Mouse (Mus musculus) pancreas, adult 10 weeks (tissue): ENCODE measurements around the gene Cd37. TPM values are rescaled to one million over a fixed set of nuclear protein-coding genes. Genes with fewer than 3 reads are reported as not detected.

Source experiments
- polyA plus RNA-seq: library from polyadenylated mRNA; stranded (reverse); fragments of 350-450 nt; fragmentation: Illumina TruSeq; extraction: RNeasy Lipid Tissue Mini Kit (QIAGEN cat#74804); gene quantifications from one replicate; pipeline ENCODE4 v1.2.3, GENCODE M21; 2015; ENCODE audit warnings: low read depth, low replicate concordance; ENCODE audit not compliant: insufficient read depth

The Cd37 gene
- 2.7 TPM for polyA plus RNA-seq

DNA sequence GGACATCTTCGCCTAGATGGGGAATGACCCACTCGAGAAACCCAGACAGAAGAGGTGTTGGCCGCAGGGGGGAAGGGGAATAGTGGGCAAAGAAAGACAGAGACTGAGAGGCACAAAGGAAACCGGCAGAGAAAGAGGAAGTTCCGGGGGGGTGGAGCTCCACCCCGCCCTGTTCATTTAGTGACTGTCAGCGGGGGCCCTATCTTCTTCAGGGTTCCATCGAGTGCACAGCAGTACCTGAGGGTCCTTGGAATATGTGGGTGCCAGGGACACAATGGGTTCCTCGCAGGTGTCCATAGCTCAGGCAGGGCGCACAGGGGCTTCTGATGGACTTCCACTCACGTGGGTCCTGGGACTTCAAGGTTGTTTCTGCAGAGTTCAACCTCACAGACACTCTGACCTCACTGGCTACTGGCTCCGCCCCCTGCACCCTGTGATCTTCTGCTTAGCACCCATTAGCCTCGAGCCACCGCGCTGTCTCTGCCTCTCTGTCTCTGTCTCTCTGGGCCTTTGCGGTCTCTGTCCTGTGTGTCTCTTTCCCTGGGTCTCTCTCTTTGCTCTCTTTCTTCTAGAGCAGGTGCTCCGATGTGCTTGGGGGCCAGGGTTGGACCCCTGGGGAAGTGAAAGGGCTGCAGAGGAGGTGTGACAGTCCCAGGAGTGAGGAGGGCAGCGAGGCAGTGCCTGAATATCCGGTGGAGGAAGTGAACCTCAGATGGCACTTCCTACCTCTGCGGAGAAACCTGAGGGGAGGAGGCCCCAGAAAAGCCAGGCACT is at the start of gene Cd37:
Gene Cd37 (minus strand): TSS at position 393 of the 774 bp plus-strand sequence.

DNA sequence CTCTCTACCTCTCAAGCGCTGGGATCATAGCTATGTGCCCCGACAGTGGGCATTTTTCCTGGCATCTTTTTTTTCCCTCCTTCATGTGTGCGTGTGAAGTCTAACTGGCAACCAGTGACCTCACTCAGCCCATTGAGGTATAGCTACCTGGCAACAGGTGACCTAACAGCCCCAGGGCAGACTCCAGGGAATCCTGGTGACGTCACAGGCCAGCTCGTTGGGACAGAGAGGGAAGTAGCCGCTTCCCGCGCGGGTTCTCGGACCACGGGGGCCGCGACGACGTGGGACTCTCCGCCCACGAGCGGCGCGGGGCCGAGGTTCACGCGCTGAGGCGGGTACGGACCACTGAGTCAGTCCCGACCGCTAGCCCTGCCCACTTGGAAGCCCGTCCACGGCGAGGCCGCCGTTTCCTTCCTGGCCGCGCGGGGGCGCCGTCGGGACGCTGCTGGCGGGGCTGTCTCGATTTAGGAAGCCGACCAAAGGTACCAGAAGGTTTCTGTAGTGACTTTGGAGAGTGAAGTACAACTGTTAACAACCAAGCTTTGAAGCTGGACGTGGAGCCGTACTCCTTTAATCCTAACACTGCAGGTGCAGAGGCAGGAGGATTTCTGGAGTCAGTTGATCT is 38.3 kb upstream of the Cd37 start, which contains the start of gene Slc6a21:
Gene Slc6a21 (plus strand): TSS at position 378 of the 625 bp plus-strand sequence.

DNA sequence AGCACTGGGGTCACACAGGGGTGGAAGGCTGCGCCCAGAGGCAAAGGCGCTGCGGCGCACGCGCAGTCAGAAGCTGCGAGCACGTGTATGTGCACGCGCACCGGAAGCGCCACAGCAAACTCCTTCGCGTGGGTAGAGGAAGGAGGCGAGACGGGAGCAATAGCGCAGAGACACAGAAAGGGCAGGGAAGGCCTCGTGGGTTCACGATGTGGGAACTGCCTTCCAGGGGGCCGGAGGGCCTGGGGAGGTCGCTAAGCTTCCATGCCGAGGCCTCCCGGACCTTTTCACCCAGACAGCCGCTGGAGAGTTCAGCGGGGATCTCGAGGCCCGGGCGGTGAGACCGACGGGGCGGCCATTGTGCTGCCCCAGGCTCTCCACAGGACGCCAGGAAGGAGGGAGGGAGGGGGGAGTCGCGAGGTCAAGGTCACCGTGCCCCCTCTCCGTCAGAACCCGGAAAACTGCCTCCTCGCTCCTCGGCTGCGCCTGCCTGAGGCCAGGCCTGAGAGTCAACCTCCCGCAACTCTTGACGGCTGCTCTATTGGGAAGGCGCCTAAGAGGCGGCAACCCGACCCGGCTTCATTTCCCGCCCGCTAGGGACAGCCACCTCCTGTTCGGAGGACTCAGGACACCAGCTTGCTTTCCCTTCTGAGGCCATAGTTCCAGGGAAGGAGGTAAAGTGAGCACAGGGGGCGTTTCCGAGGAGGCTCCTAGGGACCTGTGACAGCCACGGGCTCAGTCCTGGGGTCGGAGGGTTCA is 1.9 kb upstream of the Cd37 start, which contains the start of gene Slc6a16:
Gene Slc6a16 (plus strand): TSS at position 453 of the 756 bp plus-strand sequence.

DNA sequence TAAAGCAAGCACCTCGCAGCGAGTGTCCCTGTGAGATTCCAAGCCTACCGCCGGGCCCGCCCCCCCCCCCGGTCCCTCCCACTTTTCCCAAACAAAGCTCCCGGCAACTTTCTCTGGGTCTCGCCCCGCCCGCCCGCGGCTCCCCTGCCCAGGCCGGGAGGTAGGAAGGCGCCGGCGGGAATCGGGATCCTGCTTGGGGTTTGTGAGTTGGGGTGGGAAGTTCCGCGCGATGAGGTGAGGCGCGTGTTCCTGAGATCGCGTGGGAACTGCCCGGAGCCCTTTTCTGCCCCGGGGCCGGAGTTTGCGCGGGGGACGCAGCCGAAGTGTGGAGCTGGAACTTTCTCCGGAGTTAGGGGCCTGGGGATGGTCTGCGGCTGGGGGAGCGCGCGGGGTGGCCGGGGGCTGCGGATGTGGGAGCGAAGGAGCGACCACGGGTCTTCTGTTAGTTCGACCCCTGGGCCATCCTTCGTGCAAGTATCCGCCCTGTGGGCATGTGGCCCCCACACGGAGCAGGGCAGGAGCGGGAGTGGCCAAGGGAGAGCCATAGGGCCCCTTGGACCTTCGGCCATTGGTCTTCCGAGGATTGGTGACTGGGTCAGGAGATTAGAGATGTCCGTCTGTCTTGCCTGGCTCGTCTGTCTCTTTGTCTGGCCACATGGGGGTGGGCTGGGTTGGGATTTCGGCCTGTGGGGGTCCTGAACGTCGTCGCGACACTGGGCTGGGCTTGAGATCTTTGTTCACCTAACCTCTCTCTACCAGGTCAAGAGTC is 23.1 kb downstream of the Cd37 start, which contains the start of gene Tead2:
Gene Tead2 (plus strand): TSS at position 81 of the 769 bp plus-strand sequence.

DNA sequence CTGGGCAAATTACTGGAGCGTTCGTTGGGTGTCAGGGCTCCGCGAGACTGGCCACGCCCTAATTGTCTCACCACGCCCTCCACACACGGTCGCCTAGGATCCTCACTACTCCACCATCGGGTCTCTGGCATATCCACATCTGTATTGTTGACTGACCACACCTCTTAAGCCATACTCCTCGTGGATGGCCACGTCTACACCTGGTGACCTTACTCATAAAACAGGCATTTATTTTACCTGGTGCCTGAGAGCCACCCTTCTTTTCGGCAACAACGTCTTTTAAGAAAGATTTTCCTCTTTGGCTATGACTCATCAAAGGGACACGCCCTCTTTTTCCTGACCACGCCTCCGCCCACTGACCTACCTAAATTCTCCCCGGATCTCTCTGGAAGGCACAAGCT is 27.1 kb downstream of the Cd37 start, which contains the start of gene Dkkl1:
Gene Dkkl1 (minus strand): TSS at position 297 of the 401 bp plus-strand sequence.

DNA sequence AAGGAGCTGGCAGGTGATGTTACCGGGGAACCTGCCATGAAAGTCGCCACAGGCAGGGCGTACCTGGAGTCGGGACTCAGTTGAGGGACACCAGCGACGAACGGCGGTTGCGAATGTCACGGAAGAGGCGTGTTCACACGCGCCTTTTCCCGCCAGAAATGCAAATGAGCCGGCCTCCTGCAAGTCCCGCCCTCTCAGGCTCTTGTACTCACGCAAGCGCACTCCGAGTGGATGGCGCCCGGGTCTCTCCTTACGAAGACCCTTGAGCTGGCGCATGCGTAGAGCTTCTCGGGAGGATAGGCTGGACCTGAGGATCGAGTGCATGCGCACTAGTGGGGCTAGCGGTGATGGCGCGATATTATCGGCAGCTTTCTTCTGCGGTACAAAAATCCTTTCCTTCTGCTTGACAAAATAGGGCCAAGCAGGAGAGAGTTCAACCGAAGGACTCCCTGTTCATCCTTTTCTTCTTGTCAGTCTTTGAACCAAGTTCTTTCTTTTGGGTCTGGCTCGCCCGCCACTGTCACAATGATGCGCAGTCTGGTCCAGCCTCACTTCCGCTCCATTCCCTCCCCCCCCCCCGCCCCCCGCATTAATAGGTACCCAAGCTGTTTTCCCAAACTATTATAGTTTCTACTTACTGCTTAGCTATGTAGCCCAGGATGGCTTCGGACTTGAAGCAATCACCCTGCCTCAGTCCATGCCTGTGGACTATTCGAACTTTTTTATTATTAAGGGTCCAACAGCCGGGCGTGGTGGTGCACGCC is 34.4 kb downstream of the Cd37 start, which contains the start of gene Ccdc155:
Gene Ccdc155 (minus strand): TSS at position 513 of the 764 bp plus-strand sequence.

Other genes with a start within 250 kb of the Cd37 start
- gene Irf3, start 241.5 kb downstream of the Cd37 start, polyA plus RNA-seq, result 70.4 TPM
- 2.8 TPM for gene Bcl2l12, start 240.4 kb downstream of the Cd37 start, polyA plus RNA-seq
- gene Scaf1, start 222.8 kb downstream of the Cd37 start, polyA plus RNA-seq, result 17.4 TPM
- gene Rras, start 221.2 kb downstream of the Cd37 start, polyA plus RNA-seq, result 29.2 TPM
- 5.3 TPM for gene Prr12, start 186.2 kb downstream of the Cd37 start, polyA plus RNA-seq
- 12.8 TPM for gene Nosip, start 176.7 kb downstream of the Cd37 start, polyA plus RNA-seq
- 13.8 TPM for gene Prrg2, start 176.4 kb downstream of the Cd37 start, polyA plus RNA-seq
- 25.7 TPM for gene Rcn3, start 146.9 kb downstream of the Cd37 start, polyA plus RNA-seq
- gene Fcgrt, start 135.3 kb downstream of the Cd37 start, polyA plus RNA-seq, result 25.4 TPM
- gene Rps11, start 114.7 kb downstream of the Cd37 start, polyA plus RNA-seq, result 500 TPM
- 1,110 TPM for gene Rpl13a, start 110.4 kb downstream of the Cd37 start, polyA plus RNA-seq
- gene Gm45713, start 102.9 kb downstream of the Cd37 start, polyA plus RNA-seq, result 0.61 TPM
- gene Flt3l, start 102.7 kb downstream of the Cd37 start, polyA plus RNA-seq, result 14.1 TPM
- gene Pih1d1, start 84.8 kb downstream of the Cd37 start, polyA plus RNA-seq, result 8.8 TPM
- gene Aldh16a1, start 84.5 kb downstream of the Cd37 start, polyA plus RNA-seq, result 9.4 TPM
- gene Slc17a7, start 75.2 kb downstream of the Cd37 start, polyA plus RNA-seq, result not detected
- gene Gfy, start 59.5 kb downstream of the Cd37 start, polyA plus RNA-seq, result not detected
- not detected for gene Pth2, start 58.1 kb downstream of the Cd37 start, polyA plus RNA-seq
- gene Ccdc155, start 34.2 kb downstream of the Cd37 start, polyA plus RNA-seq, result not detected
- 7.0 TPM for gene Dkkl1, start 27.0 kb downstream of the Cd37 start, polyA plus RNA-seq
- 98.6 TPM for gene Tead2, start 23.4 kb downstream of the Cd37 start, polyA plus RNA-seq
- gene Slc6a16, start 2.0 kb upstream of the Cd37 start, polyA plus RNA-seq, result not detected
- gene Slc6a21, start 38.4 kb upstream of the Cd37 start, polyA plus RNA-seq, result not detected
- 15.2 TPM for gene Trpm4, start 94.7 kb upstream of the Cd37 start, polyA plus RNA-seq
- 0.89 TPM for gene Hrc, start 96.2 kb upstream of the Cd37 start, polyA plus RNA-seq
- 0.92 TPM for gene Ppfia3, start 127.9 kb upstream of the Cd37 start, polyA plus RNA-seq
- gene Lin7b, start 131.5 kb upstream of the Cd37 start, polyA plus RNA-seq, result 4.4 TPM
- gene Snrnp70, start 156.6 kb upstream of the Cd37 start, polyA plus RNA-seq, result 230 TPM
- not detected for gene Kcna7, start 166.5 kb upstream of the Cd37 start, polyA plus RNA-seq
- not detected for gene Ntf5, start 174.6 kb upstream of the Cd37 start, polyA plus RNA-seq
- gene Lhb, start 181.7 kb upstream of the Cd37 start, polyA plus RNA-seq, result not detected
- gene Gys1, start 195.7 kb upstream of the Cd37 start, polyA plus RNA-seq, result 3.9 TPM
- gene Ruvbl2, start 199.0 kb upstream of the Cd37 start, polyA plus RNA-seq, result 11.0 TPM
- 893 TPM for gene Ftl1, start 220.8 kb upstream of the Cd37 start, polyA plus RNA-seq
- 42.0 TPM for gene Bax, start 227.8 kb upstream of the Cd37 start, polyA plus RNA-seq
- gene Tulp2, start 242.8 kb upstream of the Cd37 start, polyA plus RNA-seq, result 1.5 TPM
- gene Gm45808, start 247.7 kb upstream of the Cd37 start, polyA plus RNA-seq, result not detected
- 2.1 TPM for gene Dhdh, start 249.7 kb upstream of the Cd37 start, polyA plus RNA-seq